ENCODE assay signal across 18 mouse cellular contexts in genomic region chr12:72039501-72039900, GRCm38 (mm10). TPM values are rescaled to one million over a fixed set of nuclear protein-coding genes. Genes with fewer than 3 reads are reported as not detected.
"Had no signal": no experiment of that assay in that cellular context is flagged by ENCODE, and none has a peak within 500 bp of the region (broad histone marks: within the 10 kb centered on the region; RNA-seq: fewer than 3 reads in every experiment).

No protein-coding gene starts in this region.

- H3K4me1 ChIP-seq: kidney, embryonic 15.5 days; liver, embryonic 13.5 days; midbrain, embryonic 12.5 days; midbrain, embryonic 15.5 days; neural tube, embryonic 12.5 days; neural tube, embryonic 15.5 days had no signal

- H3K4me3 ChIP-seq: kidney, embryonic 15.5 days; left cerebral cortex, adult 2 months; liver, embryonic 13.5 days; midbrain, embryonic 12.5 days; midbrain, embryonic 15.5 days; neural tube, embryonic 12.5 days; neural tube, embryonic 15.5 days had no signal

- H3K27ac ChIP-seq: kidney, embryonic 15.5 days; left cerebral cortex, adult 2 months; liver, embryonic 13.5 days; macrophage; midbrain, embryonic 12.5 days; midbrain, embryonic 15.5 days; neural tube, embryonic 12.5 days; neural tube, embryonic 15.5 days; stomach, postnatal 0 days had no signal

- H3K4me2 ChIP-seq: kidney, embryonic 15.5 days; liver, embryonic 13.5 days; lung, embryonic 14.5 days; midbrain, embryonic 12.5 days; midbrain, embryonic 15.5 days; neural tube, embryonic 12.5 days; neural tube, embryonic 15.5 days had no signal

- ATAC-seq: lung, postnatal 0 days; midbrain, embryonic 15.5 days had no signal

- DNase-seq: kidney, adult 8-10 months; kidney, postnatal 10 days; kidney, postnatal 36 days; layer of hippocampus, postnatal 36 days; liver, embryonic 13.5 days; lung, embryonic 14.5 days; right cerebral cortex, postnatal 14 days; right cerebral cortex, postnatal 4 days; thymus, postnatal 36 days had no signal

- H3K36me3 ChIP-seq: kidney, embryonic 15.5 days; liver, embryonic 13.5 days; midbrain, embryonic 12.5 days; midbrain, embryonic 15.5 days; neural tube, embryonic 12.5 days; neural tube, embryonic 15.5 days had no signal

- H3K9ac ChIP-seq: kidney, embryonic 15.5 days; liver, embryonic 13.5 days; lung, embryonic 14.5 days; midbrain, embryonic 12.5 days; midbrain, embryonic 15.5 days; neural tube, embryonic 12.5 days; neural tube, embryonic 15.5 days had no signal

- H3K9me3 ChIP-seq: kidney, embryonic 15.5 days; liver, embryonic 13.5 days; midbrain, embryonic 12.5 days; midbrain, embryonic 15.5 days; neural tube, embryonic 12.5 days; neural tube, embryonic 15.5 days had no signal

- H3K27me3 ChIP-seq: kidney, embryonic 15.5 days; liver, embryonic 13.5 days; midbrain, embryonic 12.5 days; midbrain, embryonic 15.5 days; neural tube, embryonic 12.5 days; neural tube, embryonic 15.5 days had no signal

RNA-seq across cellular contexts. Expression of gene Gpr135, which starts 31.4 kb away (rescaled TPM):
- polyA plus RNA-seq: macrophage had no signal
